Mouse (Mus musculus): ENCODE measurements at regions not wholly inside any gene's neighbourhood (a gene's known extent, or its start where the extent isn't known, plus 50 kb on each side); places are given as distances from the start of the nearest gene placed in this dataset.

DNA sequence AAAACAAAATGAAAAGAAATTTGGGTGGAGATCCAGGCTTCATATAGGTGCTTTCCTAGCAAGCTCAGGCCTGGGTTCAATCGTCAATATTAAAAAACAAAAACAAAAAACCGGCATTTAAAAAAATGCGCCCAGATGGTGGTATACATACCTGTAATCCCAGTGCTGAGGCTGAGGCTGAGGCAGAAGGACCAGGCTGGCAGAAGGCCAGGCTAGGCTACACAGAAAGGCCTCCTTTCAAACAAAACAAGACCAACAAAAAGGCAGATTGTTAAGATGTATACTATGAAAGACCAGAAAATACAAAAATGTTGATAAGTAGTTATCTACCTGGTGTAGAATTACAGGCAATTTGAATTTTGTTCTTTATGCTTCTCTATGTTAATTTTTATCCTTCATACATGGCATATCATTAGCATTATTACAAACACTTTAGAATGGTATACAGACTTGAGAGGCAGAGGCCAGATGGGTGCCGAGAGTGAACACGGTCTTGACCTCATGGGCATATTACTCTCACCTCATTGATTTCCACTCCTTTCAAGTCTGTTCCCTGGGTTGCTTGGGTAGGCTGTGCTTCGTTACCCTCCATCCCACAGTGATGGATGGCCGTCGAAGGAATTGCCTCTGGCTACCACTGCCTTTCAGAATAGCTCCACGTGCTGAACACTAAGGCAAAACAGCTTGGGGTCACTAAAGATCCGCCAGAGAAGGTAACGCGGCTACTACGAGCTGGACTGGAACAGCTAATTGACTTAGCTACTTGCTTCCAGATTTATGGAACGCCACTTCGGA is 339.6 kb upstream of the Gm6657 start:
- TF ChIP-seq POLR2A (IDR thresholded peaks at IDR 0.05; ENCODE audit: extremely low read depth, insufficient read depth, low read length): no peak
- no peak for TF ChIP-seq CTCF (IDR thresholded peaks at IDR 0.05; ENCODE audit: extremely low read depth, insufficient read depth, low read length)
